Mouse (Mus musculus): ENCODE results near the gene Nipal3.

Nipal3 gene

DNA sequence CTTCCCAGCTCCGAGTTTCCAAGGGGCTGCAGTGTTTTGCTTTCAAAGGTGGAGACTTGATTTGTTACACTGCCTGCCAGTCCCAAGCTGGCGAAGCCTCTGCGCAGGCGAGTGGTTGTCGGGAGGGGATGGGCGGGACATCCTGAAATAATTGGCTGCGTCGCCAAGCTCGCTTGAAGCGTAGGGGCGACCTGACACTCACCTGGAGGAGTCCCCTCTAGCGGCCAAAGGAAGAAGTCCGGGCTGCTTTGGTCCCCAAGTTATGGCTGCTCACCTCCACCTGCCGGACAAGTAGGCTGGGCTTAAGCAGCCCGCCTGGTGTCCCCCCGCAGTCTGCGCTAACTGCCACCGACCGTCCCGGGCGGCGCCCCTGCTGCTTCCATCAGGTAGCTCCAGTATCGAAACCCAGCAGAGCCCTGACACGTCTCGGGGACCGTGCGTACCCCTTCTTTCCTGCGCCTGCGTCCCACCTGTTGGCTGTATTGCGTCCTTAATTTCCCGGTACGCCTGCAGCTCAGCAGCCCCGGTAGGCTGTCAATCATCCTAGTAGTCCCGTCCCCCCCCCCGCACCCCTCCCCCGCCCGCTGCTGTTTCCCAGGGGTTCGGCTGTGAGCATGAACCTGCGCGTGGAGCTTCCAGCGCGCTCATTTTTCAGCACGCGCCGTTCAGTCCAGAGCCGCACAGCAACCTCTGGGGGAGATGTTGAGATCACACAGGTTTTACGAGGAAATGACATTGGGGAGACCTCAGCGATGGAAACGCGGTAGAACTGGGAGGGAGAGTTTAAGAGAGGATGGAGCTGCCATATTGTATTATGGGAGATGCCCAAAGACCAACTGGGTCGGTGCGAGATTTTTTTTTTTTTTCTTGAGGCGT, at the start of gene Nipal3, which contains the start of gene Stpg1:
Gene Nipal3, minus strand, starts transcription at position 518 of the 876 bp plus-strand sequence.
Gene Stpg1, plus strand, starts transcription at position 270 of the 876 bp plus-strand sequence.
- DNase-seq (ENCODE audit: low read depth), result peak; percentile 82

- no peak for DNase-seq (ENCODE audit: low read depth)
Measured at GRCm38 (mm10) chr4:135544284-135544683, 49.4 kb upstream of the Nipal3 start.

DNA sequence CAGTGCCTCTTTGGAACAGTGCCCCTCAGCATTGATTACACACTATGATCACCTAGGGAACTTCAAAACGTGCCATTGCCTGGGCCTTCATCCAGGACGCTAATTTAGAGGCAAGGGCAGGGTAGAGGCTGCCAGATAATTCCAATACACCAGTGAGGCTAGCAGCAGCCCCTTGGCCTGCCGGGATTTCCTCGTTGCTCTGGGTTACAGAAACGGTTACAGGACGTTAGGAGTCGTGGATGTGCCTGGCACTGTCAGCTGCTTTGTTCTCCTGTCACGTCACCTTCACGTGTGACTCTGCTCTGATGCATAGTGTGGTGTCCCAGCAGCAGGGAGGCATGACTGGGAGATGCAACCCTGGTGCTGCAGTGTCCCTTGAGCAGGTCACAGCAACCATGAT, 45.2 kb upstream of the Nipal3 start:
- DNase-seq (ENCODE audit: low read depth), result no peak

DNA sequence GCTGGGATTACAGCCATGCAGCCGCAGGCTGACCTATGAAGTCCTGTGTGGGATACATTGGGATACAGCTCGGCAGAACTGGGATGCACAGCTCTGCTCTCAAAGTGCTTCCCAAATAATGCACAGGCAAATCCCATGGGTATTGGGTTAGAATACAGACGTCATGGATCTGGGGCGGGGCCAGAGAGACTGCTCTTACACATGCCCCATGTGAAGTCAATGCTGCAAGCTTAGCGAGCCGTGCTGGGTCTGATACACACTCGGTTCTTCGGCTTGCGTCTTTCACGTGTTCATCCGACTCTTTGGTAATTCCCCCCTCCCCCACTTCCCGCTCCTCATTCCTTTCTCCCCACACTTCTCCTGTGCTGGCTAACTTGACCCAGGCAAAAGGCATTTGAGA, 44.2 kb upstream of the Nipal3 start:
- no peak for DNase-seq (ENCODE audit: low read depth)

DNA sequence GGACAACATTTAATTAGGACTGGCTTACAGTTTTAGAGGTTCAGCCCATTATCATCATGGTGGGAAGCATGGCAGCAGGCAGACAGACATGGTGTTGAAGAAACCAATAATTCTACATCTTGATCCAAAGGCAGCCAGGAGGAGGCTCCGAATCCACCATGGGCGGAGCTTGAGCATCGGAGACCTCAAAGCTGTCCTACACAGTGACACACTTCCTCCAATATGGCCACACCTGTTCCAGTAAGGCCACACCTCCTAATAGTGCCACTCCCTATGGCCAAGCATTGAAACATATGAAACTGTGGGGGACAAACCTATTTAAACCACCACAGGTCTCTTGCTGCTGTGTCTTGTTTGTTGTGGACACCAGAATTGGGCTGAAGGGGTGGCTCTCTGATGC, 40.2 kb upstream of the Nipal3 start:
- DNase-seq (ENCODE audit: low read depth), result no peak

GRCm38 (mm10) chr4:135533001-135533400, 38.2 kb upstream of the Nipal3 start:
- no peak for DNase-seq (ENCODE audit: low read depth)

DNA sequence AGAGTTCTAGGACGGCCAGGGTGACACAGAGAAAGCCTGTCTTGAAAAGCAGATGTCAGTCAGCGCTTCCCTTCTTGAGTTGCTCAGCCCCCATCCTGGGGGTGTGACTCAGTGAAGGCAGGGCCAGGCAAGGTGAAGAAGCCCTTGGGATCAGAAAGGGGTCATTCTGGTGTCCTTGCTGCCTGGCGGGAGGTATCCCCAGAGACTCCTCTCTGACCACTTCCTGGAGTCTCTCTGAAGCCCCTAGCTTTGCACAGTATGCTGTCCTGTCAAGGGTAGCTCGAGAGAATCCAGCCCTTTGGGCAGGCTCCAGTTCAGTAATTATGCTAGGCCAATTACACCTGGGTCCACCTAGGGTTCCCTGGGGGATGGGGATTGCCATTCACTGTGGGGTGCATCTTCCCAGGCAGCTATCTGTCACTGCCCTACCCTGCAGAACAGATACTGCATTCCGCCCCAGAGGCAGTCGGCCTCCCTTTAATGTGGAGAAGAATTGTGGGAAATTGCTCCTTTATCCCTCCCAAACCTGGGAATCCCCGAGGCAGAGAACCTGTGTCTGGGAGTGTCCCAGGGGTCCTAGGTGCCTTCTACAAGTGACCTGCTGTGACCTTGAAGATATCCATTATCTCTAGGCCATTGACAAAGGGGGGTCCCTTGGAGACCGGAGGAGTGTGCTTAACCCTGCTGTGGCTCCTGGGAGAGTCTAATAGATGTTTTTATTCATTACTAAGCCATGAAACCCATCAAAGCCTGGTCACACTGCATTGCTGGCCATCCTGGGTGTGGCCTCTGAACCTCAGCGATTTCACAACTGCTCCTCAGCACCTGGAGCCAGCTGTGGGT, 37.2 kb upstream of the Nipal3 start:
- no peak for DNase-seq (ENCODE audit: low read depth)

DNA sequence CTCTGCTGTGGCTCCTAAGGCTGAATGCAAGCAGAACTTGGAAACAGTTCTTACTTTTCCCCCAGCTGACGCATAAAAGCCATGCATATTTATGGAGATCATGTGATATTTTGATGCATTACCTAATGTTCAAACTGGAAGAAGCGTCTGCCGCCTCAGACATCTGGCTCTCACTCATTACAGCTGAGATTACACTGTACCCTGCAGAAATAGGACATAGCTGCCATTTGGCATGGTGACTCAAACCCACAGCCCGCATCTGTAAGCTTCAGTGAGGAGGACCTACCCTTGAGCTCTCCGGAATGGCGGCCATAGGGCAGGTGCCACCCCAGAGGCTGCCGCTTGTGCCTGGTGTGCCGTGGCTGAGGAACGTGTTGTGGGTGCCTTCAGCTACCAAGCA, 36.4 kb upstream of the Nipal3 start:
- DNase-seq (ENCODE audit: low read depth), result no peak

DNA sequence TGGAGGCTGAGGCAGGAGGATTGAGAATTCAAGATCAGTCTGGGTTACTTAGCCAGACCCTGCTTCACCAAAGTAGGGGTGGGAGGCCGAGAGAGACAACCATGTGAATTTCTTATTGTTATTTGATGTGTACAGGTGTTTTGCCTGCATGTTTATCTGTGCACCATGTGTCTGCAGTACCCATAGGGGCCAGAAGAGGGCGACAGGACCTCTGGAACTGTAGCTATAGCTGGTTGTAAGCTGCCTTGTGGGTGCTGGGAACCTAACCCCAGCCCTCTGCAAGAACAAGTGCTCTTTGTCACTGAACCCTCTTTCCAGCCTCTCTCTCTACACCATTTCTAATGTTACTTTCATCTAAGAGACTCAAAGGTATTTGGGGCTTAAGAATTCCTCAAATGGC, 35.4 kb upstream of the Nipal3 start:
- no peak for DNase-seq (ENCODE audit: low read depth)

- no peak for DNase-seq (ENCODE audit: low read depth)
Measured at GRCm38 (mm10) chr4:135526039-135526710, 31.3 kb upstream of the Nipal3 start.

GRCm38 (mm10) chr4:135525057-135525456, 30.2 kb upstream of the Nipal3 start:
- no peak for DNase-seq (ENCODE audit: low read depth)

DNA sequence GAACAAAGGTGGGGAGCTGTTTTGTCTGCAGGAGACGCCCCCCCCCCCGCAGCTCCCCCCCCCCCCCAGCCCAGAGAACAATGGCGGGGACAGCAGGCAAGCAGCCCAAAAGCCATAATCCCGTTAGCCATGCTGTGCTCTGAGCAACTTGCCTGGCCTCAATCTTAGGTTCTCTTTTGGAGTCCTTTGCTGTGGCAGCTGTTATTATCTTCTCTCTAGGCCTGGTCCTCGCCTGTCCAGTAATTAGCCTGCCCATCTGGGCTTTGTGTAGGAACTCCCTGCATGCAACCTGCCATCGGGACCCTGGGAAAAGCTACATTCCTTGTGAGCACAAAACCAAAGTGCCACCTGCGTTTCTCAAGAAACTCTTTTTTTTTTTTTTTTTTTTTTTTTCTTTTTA, 29.1 kb upstream of the Nipal3 start:
- DNase-seq (ENCODE audit: low read depth), result no peak

GRCm38 (mm10) chr4:135520421-135520820, 25.6 kb upstream of the Nipal3 start:
- DNase-seq (ENCODE audit: low read depth), result no peak

- no peak for DNase-seq (ENCODE audit: low read depth)
Measured at GRCm38 (mm10) chr4:135518135-135518534, 23.3 kb upstream of the Nipal3 start.

DNA sequence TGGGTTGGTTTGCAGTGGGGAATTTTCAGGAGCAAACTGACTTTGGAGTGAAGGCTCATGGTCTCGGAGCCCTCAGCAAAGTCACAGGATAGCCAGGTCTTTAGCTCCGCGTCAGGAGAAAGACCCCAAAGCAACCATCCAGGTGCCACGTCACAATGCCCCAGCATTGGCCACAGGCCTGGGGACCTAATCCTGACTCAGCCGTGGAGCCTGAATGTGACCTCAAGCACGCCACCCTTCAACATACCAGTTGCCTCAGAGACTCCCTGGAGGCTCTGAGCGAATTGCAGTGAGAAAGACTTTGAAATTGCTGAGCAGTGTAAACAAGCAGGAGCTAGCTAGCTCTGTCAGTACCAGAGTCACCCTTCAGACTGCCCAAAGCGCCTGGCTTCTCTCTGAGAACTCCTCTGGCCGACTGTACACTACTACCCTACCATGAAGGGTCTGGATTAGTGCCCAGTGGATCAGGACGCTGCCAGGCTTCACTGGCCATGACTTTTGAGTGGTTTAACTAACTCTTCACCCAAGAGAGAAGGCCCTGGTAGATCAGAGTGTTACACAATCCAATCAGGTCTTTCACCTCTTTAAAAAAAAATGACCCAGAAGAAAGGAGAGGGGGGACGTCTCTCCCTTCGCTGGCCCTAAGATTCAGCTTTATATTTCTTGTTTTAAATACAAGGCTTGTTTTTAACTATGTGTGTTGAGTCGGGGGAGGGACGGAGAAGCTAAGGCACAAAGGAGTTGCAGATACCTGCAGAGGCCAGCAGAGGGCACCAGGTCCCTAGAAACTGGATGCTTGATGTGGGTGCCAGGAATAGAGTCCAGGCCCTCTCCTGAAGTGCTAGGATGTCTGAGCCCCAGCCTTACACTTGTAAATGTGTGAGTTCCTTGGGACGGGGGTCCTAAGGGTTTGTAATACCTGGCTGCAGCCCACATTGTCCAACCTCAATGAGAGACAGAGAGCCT, 21.8 kb upstream of the Nipal3 start:
- DNase-seq (ENCODE audit: low read depth), result peak; percentile 60

GRCm38 (mm10) chr4:135514925-135515324, 20.1 kb upstream of the Nipal3 start:
- DNase-seq (ENCODE audit: low read depth), result no peak

DNA sequence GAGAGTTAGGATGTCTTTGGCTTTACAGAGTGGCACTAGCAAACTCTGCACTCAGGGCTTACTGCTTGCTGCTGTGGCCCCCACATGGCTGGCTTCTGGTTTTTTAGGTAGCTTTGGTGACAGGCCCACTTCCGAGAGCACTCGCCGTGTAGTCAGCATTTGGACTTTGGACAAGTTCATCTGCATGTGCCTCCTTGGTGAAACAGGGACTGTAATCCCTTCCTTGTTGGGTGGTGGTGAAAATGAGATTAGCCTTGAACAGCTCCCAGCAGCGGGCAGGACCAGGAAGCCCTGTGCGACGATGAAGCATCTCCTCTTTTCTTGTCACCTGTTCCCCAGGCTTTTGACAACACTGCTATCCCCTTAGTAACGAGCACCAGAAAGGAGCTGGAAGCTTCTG, 19.0 kb upstream of the Nipal3 start:
- no peak for DNase-seq (ENCODE audit: low read depth)

GRCm38 (mm10) chr4:135509515-135509914, 14.7 kb upstream of the Nipal3 start:
- no peak for DNase-seq (ENCODE audit: low read depth)

DNA sequence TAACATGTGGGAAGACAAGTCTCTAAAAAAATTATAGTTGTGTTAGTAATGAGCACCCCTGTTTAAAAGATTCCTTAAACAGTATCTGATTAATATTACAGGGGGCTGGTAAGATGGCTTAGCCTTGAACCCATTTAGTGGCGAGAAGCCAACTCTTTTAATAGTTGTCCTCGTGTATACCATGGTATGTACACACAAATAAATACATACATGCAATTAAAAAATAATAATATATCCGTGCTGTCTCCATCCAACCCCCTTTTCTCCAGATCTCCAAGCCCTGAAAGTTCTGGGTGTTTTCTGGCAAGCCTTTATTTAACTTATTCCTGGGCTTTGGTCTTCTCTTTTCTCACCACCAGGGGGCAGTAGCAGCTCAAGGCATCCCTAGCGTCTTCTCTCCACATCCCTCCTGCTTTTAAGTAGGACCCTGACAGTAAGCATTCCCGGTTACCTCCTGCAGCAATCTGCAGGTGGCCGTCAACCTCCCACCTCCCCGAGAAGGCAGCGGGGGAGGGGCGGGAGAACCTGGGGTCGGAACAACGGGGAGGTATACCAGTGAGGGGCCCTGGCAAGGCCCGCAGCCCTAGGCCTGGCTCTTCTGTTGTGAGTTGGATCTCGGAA, 13.7 kb upstream of the Nipal3 start:
- peak; percentile 75 for DNase-seq (ENCODE audit: low read depth)

GRCm38 (mm10) chr4:135507547-135508350, 12.9 kb upstream of the Nipal3 start:
- DNase-seq (ENCODE audit: low read depth), result peak; percentile 62
